Mouse (Mus musculus): Measurements from ENCODE around the gene Gm13889. TPM values are rescaled to one million over a fixed set of nuclear protein-coding genes. Genes with fewer than 3 reads are reported as not detected.

Gm13889 gene
- total and polyA plus RNA-seq, 2 experiments, result 0.46 to 4.3 TPM

- H3K79me2 ChIP-seq (ENCODE audit: control insufficient read depth, insufficient read depth, low read length), result no peaks in the 10 kb centered on the region
- H3K27ac ChIP-seq (replicated peaks; ENCODE audit: insufficient read depth, low read depth, low read length), result peak overlapping the region; percentile 38; the same call in 1 of the 2 replicates
- WGBS, result 3% methylated on average over 44 of the region's 44 CpGs
- peaks cover 8% of the 10 kb centered on the region; the same call in 1 of the 2 replicates for H3K27me3 ChIP-seq (ENCODE audit: control insufficient read depth, insufficient read depth, low read length)
- H3K9ac ChIP-seq (ENCODE audit: low read depth, low read length), result peak overlapping the region; percentile 78
- H3K4me3 ChIP-seq (ENCODE audit: insufficient read depth, low read depth, low read length), result peak overlapping the region; percentile 65
- no peaks in the 10 kb centered on the region for H3K36me3 ChIP-seq (ENCODE audit: control insufficient read depth, insufficient read depth, low read length)
- no peaks in the 10 kb centered on the region for H3K4me1 ChIP-seq (ENCODE audit: control insufficient read depth, insufficient read depth, low read length)
- TF ChIP-seq CTCF (IDR thresholded peaks at IDR 0.05; ENCODE audit: low read depth, low read length) (no peak), POLR2A (IDR thresholded peaks at IDR 0.05; ENCODE audit: extremely low read depth, insufficient read depth, low read length) (no peak)
- DNase-seq (ENCODE audit: extremely low read depth, low read depth, low spot score), result no peak
Observed at GRCm38 (mm10) chr2:93956331-93956801, 635 bp downstream of the Gm13889 start.

GRCm38 (mm10) chr2:93955886-93956285, 1.1 kb downstream of the Gm13889 start:
- no peak overlapping the region for H3K27ac ChIP-seq (replicated peaks; ENCODE audit: insufficient read depth, low read depth, low read length)

GRCm38 (mm10) chr2:93954781-93955578, 2.0 kb downstream of the Gm13889 start:
- TF ChIP-seq POLR2A (IDR thresholded peaks at IDR 0.05; ENCODE audit: extremely low read depth, insufficient read depth, low read length) (no peak), CTCF (IDR thresholded peaks at IDR 0.05; ENCODE audit: low read depth, low read length) (no peak)
- Histone ChIP-seq H3K4me1 (ENCODE audit: control insufficient read depth, insufficient read depth, low read length) (no peaks in the 10 kb centered on the region), H3K4me3 (ENCODE audit: insufficient read depth, low read depth, low read length) (peak overlapping the region; percentile 36), H3K9ac (ENCODE audit: low read depth, low read length) (peak overlapping the region; percentile 1; the same call in 1 of the 2 replicates), H3K27me3 (ENCODE audit: control insufficient read depth, insufficient read depth, low read length) (peaks cover 8% of the 10 kb centered on the region; the same call in 1 of the 2 replicates), H3K79me2 (ENCODE audit: control insufficient read depth, insufficient read depth, low read length) (no peaks in the 10 kb centered on the region), H3K36me3 (ENCODE audit: control insufficient read depth, insufficient read depth, low read length) (no peaks in the 10 kb centered on the region), H3K27ac (replicated peaks; ENCODE audit: insufficient read depth, low read depth, low read length) (no peak overlapping the region)
- no peak for DNase-seq (ENCODE audit: extremely low read depth, low read depth, low spot score)
- 3% methylated on average over 32 of the region's 32 CpGs for WGBS

More at GRCm38 (mm10) chr2:93955886-93956285, 1.1 kb downstream of the Gm13889 start:
- no peaks in the 10 kb centered on the region for H3K79me2 ChIP-seq (ENCODE audit: control insufficient read depth, insufficient read depth, low read length)
- 2% methylated on average over 31 of the region's 31 CpGs for WGBS
- DNase-seq (ENCODE audit: extremely low read depth, low read depth, low spot score), result no peak
- H3K9ac ChIP-seq (ENCODE audit: low read depth, low read length), result peak overlapping the region; percentile 78
- no peaks in the 10 kb centered on the region for H3K4me1 ChIP-seq (ENCODE audit: control insufficient read depth, insufficient read depth, low read length)
- H3K4me3 ChIP-seq (ENCODE audit: insufficient read depth, low read depth, low read length), result peak overlapping the region; percentile 65
- TF ChIP-seq CTCF (IDR thresholded peaks at IDR 0.05; ENCODE audit: low read depth, low read length) (no peak), POLR2A (IDR thresholded peaks at IDR 0.05; ENCODE audit: extremely low read depth, insufficient read depth, low read length) (no peak)
- H3K36me3 ChIP-seq (ENCODE audit: control insufficient read depth, insufficient read depth, low read length), result no peaks in the 10 kb centered on the region
- H3K27me3 ChIP-seq (ENCODE audit: control insufficient read depth, insufficient read depth, low read length), result peaks cover 8% of the 10 kb centered on the region; the same call in 1 of the 2 replicates

- H3K27me3 ChIP-seq (ENCODE audit: control insufficient read depth, insufficient read depth, low read length), result peaks cover 11% of the 10 kb centered on the region; the same call in 1 of the 2 replicates
- H3K9ac ChIP-seq (ENCODE audit: low read depth, low read length), result no peak overlapping the region
- DNase-seq (ENCODE audit: extremely low read depth, low read depth, low spot score), result no peak
- H3K4me3 ChIP-seq (ENCODE audit: insufficient read depth, low read depth, low read length), result no peak overlapping the region
- no peaks in the 10 kb centered on the region for H3K36me3 ChIP-seq (ENCODE audit: control insufficient read depth, insufficient read depth, low read length)
- WGBS, result 75% methylated on average over 9 of the region's 9 CpGs
- no peaks in the 10 kb centered on the region for H3K79me2 ChIP-seq (ENCODE audit: control insufficient read depth, insufficient read depth, low read length)
- TF ChIP-seq CTCF (IDR thresholded peaks at IDR 0.05; ENCODE audit: low read depth, low read length) (no peak), POLR2A (IDR thresholded peaks at IDR 0.05; ENCODE audit: extremely low read depth, insufficient read depth, low read length) (no peak)
- H3K4me1 ChIP-seq (ENCODE audit: control insufficient read depth, insufficient read depth, low read length), result no peaks in the 10 kb centered on the region
- no peak overlapping the region for H3K27ac ChIP-seq (replicated peaks; ENCODE audit: insufficient read depth, low read depth, low read length)
Observed at GRCm38 (mm10) chr2:93953726-93954125, 3.3 kb downstream of the Gm13889 start.

- no peaks in the 10 kb centered on the region for H3K36me3 ChIP-seq (ENCODE audit: control insufficient read depth, insufficient read depth, low read length)
- WGBS, result 72% methylated on average over 5 of the region's 5 CpGs
- H3K27ac ChIP-seq (replicated peaks; ENCODE audit: insufficient read depth, low read depth, low read length), result no peak overlapping the region
- no peak for DNase-seq (ENCODE audit: extremely low read depth, low read depth, low spot score)
- TF ChIP-seq CTCF (IDR thresholded peaks at IDR 0.05; ENCODE audit: low read depth, low read length) (no peak), POLR2A (IDR thresholded peaks at IDR 0.05; ENCODE audit: extremely low read depth, insufficient read depth, low read length) (no peak)
- H3K27me3 ChIP-seq (ENCODE audit: control insufficient read depth, insufficient read depth, low read length), result peaks cover 13% of the 10 kb centered on the region; the same call in 1 of the 2 replicates
- H3K4me1 ChIP-seq (ENCODE audit: control insufficient read depth, insufficient read depth, low read length), result no peaks in the 10 kb centered on the region
- no peak overlapping the region for H3K9ac ChIP-seq (ENCODE audit: low read depth, low read length)
- H3K79me2 ChIP-seq (ENCODE audit: control insufficient read depth, insufficient read depth, low read length), result no peaks in the 10 kb centered on the region
- no peak overlapping the region for H3K4me3 ChIP-seq (ENCODE audit: insufficient read depth, low read depth, low read length)
Observed at GRCm38 (mm10) chr2:93946976-93947375, 10.0 kb downstream of the Gm13889 start.
